6 mouse cellular contexts compared by ENCODE assay signal in genomic region chr3:126758398-126758797, GRCm38 (mm10).
"Had no signal": no experiment of that assay in that cellular context is flagged by ENCODE, and none has a peak within 500 bp of the region (broad histone marks: within the 10 kb centered on the region; RNA-seq: fewer than 3 reads in every experiment).

No protein-coding gene starts in this region.

- DNase-seq: kidney, postnatal 14 days; lung, embryonic 14.5 days; lung, postnatal 14 days; midbrain, embryonic 14.5 days; right cerebral cortex, postnatal 14 days had no signal

- ATAC-seq: liver, embryonic 12.5 days had no signal
